Mouse (Mus musculus): ENCODE data around the gene Atp6v0a4.

DNA sequence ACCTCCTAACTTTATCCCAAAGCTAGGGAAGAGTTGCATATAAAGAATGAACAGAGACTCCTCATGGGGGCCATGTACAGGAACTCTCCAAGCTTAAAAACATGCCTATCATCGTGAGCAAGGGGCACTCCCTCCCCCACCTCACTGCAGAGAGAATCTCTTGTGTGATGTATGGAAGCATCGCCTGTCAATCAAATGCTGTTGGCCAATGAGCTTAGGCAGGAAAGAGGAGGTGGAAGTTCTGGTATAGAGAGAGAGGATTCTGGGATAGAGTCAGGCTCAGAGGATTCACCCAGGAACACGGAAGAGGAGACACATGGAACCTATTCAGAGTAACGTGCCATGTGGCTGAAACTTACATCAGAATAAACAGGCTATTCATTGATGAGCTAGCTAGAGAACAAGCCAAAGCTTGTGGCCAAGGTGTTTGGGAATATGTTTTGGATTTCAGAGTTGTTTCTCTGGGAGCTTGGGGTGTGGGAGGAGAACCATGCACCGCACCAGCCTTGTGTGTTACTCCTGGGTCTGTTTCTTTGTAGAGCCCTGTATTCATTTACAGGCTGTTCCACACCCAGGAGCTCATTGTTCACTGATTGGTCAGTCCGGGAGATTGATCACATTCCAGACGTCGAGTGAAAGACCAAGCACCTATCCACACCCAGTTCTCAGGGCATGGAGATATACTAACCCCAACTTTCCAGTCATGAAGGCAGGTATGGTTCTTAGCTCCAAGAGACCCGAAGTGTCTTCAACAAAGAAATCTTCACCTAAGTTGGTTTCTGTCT, 37.0 kb downstream of the Atp6v0a4 start:
- TF ChIP-seq CTCF (IDR thresholded peaks at IDR 0.05; ENCODE audit: borderline replicate concordance, extremely low read depth, insufficient read depth, insufficient read length): no peak
- no peak for TF ChIP-seq POLR2A (IDR thresholded peaks at IDR 0.05; ENCODE audit: borderline replicate concordance, extremely low read depth, insufficient read depth, insufficient read length, poor library complexity, severe bottlenecking)

Data from brain, embryonic 14.5 days (tissue).